Mouse (Mus musculus) neural tube, embryonic 12.5 days (tissue): ENCODE measurements at regions not wholly inside any gene's neighbourhood (a gene's known extent, or its start where the extent isn't known, plus 50 kb on each side); places are given as distances from the start of the nearest gene placed in this dataset.
A peak's percentile ranks its signal among the peaks of the same experiment; 100 is the strongest.

Source experiments
- ATAC-seq: fragments of 200-750 bp; cut with Nextera tagmentation; 2 replicates; pipeline ENCODE4 v1.8.0; 2017; ENCODE audit warnings: low read depth, mild to moderate bottlenecking, moderate TSS enrichment, moderate library complexity; ENCODE audit not compliant: low FRiP score
- H3K27ac ChIP-seq: fragments of 300-500 bp; sonication (generic); 2 replicates; pipeline ENCODE4 v1.5.1; 2016
- H3K27me3 ChIP-seq: fragments of 300-500 bp; sonication (generic); replicated peaks from 2 replicates; pipeline ENCODE4 v1.6.1; 2016; ENCODE audit warnings: mild to moderate bottlenecking
- H3K36me3 ChIP-seq: fragments of 300-500 bp; sonication (generic); 2 replicates; pipeline ENCODE4 v1.6.1; 2016; ENCODE audit warnings: mild to moderate bottlenecking
- H3K4me1 ChIP-seq: fragments of 300-500 bp; sonication (generic); 2 replicates; pipeline ENCODE4 v1.6.1; 2016
- H3K4me2 ChIP-seq: fragments of 300-500 bp; sonication (generic); replicated peaks from 2 replicates; pipeline ENCODE4 v1.6.1; 2016; ENCODE audit warnings: mild to moderate bottlenecking
- H3K4me3 ChIP-seq: fragments of 300-500 bp; sonication (generic); 2 replicates; pipeline ENCODE4 v1.5.1; 2016
- H3K9ac ChIP-seq: fragments of 300-500 bp; sonication (generic); 2 replicates; pipeline ENCODE4 v1.6.1; 2016; ENCODE audit warnings: mild to moderate bottlenecking
- H3K9me3 ChIP-seq: fragments of 300-500 bp; sonication (generic); 2 replicates; pipeline ENCODE4 v1.6.1; 2016; ENCODE audit warnings: mild to moderate bottlenecking
- WGBS: fragments of 180-500 bp; shearing (Covaris S2); methylation state at CpG from one replicate; pipeline ENCODE4 v1.1.7; 2016; 5-methylcytosine and 5-hydroxymethylcytosine counted together

GRCm38 (mm10) chr10:91515021-91515371, 333.9 kb upstream of the Tmpo start:
- Histone ChIP-seq H3K9ac (no peak overlapping the region), H3K4me2 (no peak overlapping the region), H3K36me3 (no peaks in the 10 kb centered on the region), H3K27me3 (no peaks in the 10 kb centered on the region), H3K27ac (no peak overlapping the region), H3K4me3 (no peak overlapping the region), H3K4me1 (no peaks in the 10 kb centered on the region), H3K9me3 (no peaks in the 10 kb centered on the region)
- ATAC-seq = no peak
- 67% methylated on average over 2 of the region's 2 CpGs for WGBS

- no peak overlapping the region for H3K4me3 ChIP-seq
- no peak for ATAC-seq
- H3K27me3 ChIP-seq = no peaks in the 10 kb centered on the region
- 84% methylated on average over 9 of the region's 9 CpGs for WGBS
- no peaks in the 10 kb centered on the region for H3K4me1 ChIP-seq
- H3K9me3 ChIP-seq = no peaks in the 10 kb centered on the region
- H3K9ac ChIP-seq = no peak overlapping the region
- H3K27ac ChIP-seq = no peak overlapping the region
- H3K36me3 ChIP-seq = no peaks in the 10 kb centered on the region
- H3K4me2 ChIP-seq = no peak overlapping the region
Measured at GRCm38 (mm10) chr10:91514163-91515020, 333.3 kb upstream of the Tmpo start.

GRCm38 (mm10) chr10:91507038-91507437, 325.9 kb upstream of the Tmpo start:
- Histone ChIP-seq H3K36me3 (no peaks in the 10 kb centered on the region), H3K9me3 (no peaks in the 10 kb centered on the region), H3K4me1 (no peaks in the 10 kb centered on the region), H3K9ac (no peak overlapping the region), H3K4me2 (no peak overlapping the region), H3K27me3 (no peaks in the 10 kb centered on the region), H3K27ac (no peak overlapping the region), H3K4me3 (no peak overlapping the region)
- 87% methylated on average over 7 of the region's 7 CpGs for WGBS
- ATAC-seq = no peak

GRCm38 (mm10) chr10:91504891-91505290, 323.8 kb upstream of the Tmpo start:
- no peaks in the 10 kb centered on the region for H3K36me3 ChIP-seq
- no peak overlapping the region for H3K27ac ChIP-seq
- H3K4me2 ChIP-seq = no peak overlapping the region
- WGBS = 68% methylated on average over 12 of the region's 12 CpGs
- no peak overlapping the region for H3K4me3 ChIP-seq
- no peaks in the 10 kb centered on the region for H3K27me3 ChIP-seq
- no peak for ATAC-seq
- no peaks in the 10 kb centered on the region for H3K4me1 ChIP-seq
- H3K9me3 ChIP-seq = no peaks in the 10 kb centered on the region
- H3K9ac ChIP-seq = no peak overlapping the region

- no peaks in the 10 kb centered on the region for H3K27me3 ChIP-seq
- no peak overlapping the region for H3K27ac ChIP-seq
- WGBS = 86% methylated on average over 4 of the region's 4 CpGs
- no peaks in the 10 kb centered on the region for H3K4me1 ChIP-seq
- no peak for ATAC-seq
- no peaks in the 10 kb centered on the region for H3K9me3 ChIP-seq
- no peaks in the 10 kb centered on the region for H3K36me3 ChIP-seq
- no peak overlapping the region for H3K4me2 ChIP-seq
- H3K4me3 ChIP-seq = no peak overlapping the region
- H3K9ac ChIP-seq = no peak overlapping the region
Measured at GRCm38 (mm10) chr10:91498543-91498942, 317.4 kb upstream of the Tmpo start.

- ATAC-seq = no peak
Measured at GRCm38 (mm10) chr10:91464691-91465090, 283.6 kb upstream of the Tmpo start.

GRCm38 (mm10) chr10:91447974-91448703, 267.0 kb upstream of the Tmpo start:
- no peak overlapping the region for H3K4me3 ChIP-seq
- no peaks in the 10 kb centered on the region for H3K27me3 ChIP-seq
- 0 out of 2 replicates have a peak, but pooled peaks cover 3% of the 10 kb centered on the region for H3K4me1 ChIP-seq
- H3K9me3 ChIP-seq = no peaks in the 10 kb centered on the region
- 0 out of 2 replicates have a peak, but pooled peaks have one; percentile 29 for ATAC-seq
- no peak overlapping the region for H3K4me2 ChIP-seq
- 43% methylated on average over 10 of the region's 10 CpGs for WGBS
- H3K9ac ChIP-seq = no peak overlapping the region
- no peaks in the 10 kb centered on the region for H3K36me3 ChIP-seq
- no peak overlapping the region for H3K27ac ChIP-seq

More at GRCm38 (mm10) chr10:91464691-91465090, 283.6 kb upstream of the Tmpo start:
- Histone ChIP-seq H3K4me1 (peaks cover 4% of the 10 kb centered on the region; the same call in 1 of the 2 replicates), H3K9ac (no peak overlapping the region), H3K4me3 (no peak overlapping the region), H3K27me3 (no peaks in the 10 kb centered on the region), H3K27ac (no peak overlapping the region), H3K36me3 (no peaks in the 10 kb centered on the region), H3K4me2 (no peak overlapping the region), H3K9me3 (no peaks in the 10 kb centered on the region)
- WGBS = 96% methylated on average over 2 of the region's 2 CpGs

- Histone ChIP-seq H3K4me2 (no peak overlapping the region), H3K9ac (no peak overlapping the region), H3K27me3 (no peaks in the 10 kb centered on the region), H3K9me3 (no peaks in the 10 kb centered on the region), H3K27ac (no peak overlapping the region), H3K4me3 (no peak overlapping the region), H3K4me1 (0 out of 2 replicates have a peak, but pooled peaks cover 3% of the 10 kb centered on the region), H3K36me3 (no peaks in the 10 kb centered on the region)
- 73% methylated on average over 2 of the region's 2 CpGs for WGBS
- ATAC-seq = no peak
Measured at GRCm38 (mm10) chr10:91443321-91443720, 262.2 kb upstream of the Tmpo start.

- Histone ChIP-seq H3K4me3 (no peak overlapping the region), H3K4me2 (no peak overlapping the region)
- no peak for ATAC-seq
Measured at GRCm38 (mm10) chr10:91440051-91440450, 258.9 kb upstream of the Tmpo start.

GRCm38 (mm10) chr10:91437917-91438316, 256.8 kb upstream of the Tmpo start:
- Histone ChIP-seq H3K27me3 (no peaks in the 10 kb centered on the region), H3K4me2 (no peak overlapping the region), H3K4me1 (peaks cover 9% of the 10 kb centered on the region), H3K36me3 (no peaks in the 10 kb centered on the region), H3K9ac (no peak overlapping the region), H3K9me3 (no peaks in the 10 kb centered on the region), H3K27ac (no peak overlapping the region), H3K4me3 (no peak overlapping the region)
- no peak for ATAC-seq
- WGBS = 73% methylated on average over 5 of the region's 5 CpGs

More at GRCm38 (mm10) chr10:91440051-91440450, 258.9 kb upstream of the Tmpo start:
- no peak overlapping the region for H3K9ac ChIP-seq
- H3K27ac ChIP-seq = no peak overlapping the region
- peaks cover 9% of the 10 kb centered on the region for H3K4me1 ChIP-seq
- no peaks in the 10 kb centered on the region for H3K36me3 ChIP-seq
- no peaks in the 10 kb centered on the region for H3K27me3 ChIP-seq
- no peaks in the 10 kb centered on the region for H3K9me3 ChIP-seq
- WGBS = 86% methylated on average over 3 of the region's 3 CpGs

GRCm38 (mm10) chr10:91436091-91436569, 255.0 kb upstream of the Tmpo start:
- Histone ChIP-seq H3K9me3 (no peaks in the 10 kb centered on the region), H3K27me3 (no peaks in the 10 kb centered on the region), H3K4me1 (peaks cover 9% of the 10 kb centered on the region), H3K27ac (no peak overlapping the region), H3K4me2 (0 out of 2 replicates have a peak overlapping the region, but pooled peaks have one; percentile 16), H3K9ac (no peak overlapping the region), H3K4me3 (no peak overlapping the region), H3K36me3 (no peaks in the 10 kb centered on the region)
- ATAC-seq = peak; percentile 67
- 12% methylated on average over 9 of the region's 9 CpGs for WGBS

GRCm38 (mm10) chr10:91430281-91430680, 249.2 kb upstream of the Tmpo start:
- Histone ChIP-seq H3K27ac (no peak overlapping the region), H3K4me2 (no peak overlapping the region), H3K9ac (no peak overlapping the region), H3K27me3 (no peaks in the 10 kb centered on the region), H3K4me1 (no peaks in the 10 kb centered on the region), H3K36me3 (no peaks in the 10 kb centered on the region), H3K4me3 (no peak overlapping the region), H3K9me3 (no peaks in the 10 kb centered on the region)
- no peak for ATAC-seq
- 67% methylated on average over 5 of the region's 5 CpGs for WGBS
